Mouse (Mus musculus): Measurements from ENCODE around the gene Fbxo22.
A peak's percentile ranks its signal among the peaks of the same experiment; 100 is the strongest.

Fbxo22 gene

DNA sequence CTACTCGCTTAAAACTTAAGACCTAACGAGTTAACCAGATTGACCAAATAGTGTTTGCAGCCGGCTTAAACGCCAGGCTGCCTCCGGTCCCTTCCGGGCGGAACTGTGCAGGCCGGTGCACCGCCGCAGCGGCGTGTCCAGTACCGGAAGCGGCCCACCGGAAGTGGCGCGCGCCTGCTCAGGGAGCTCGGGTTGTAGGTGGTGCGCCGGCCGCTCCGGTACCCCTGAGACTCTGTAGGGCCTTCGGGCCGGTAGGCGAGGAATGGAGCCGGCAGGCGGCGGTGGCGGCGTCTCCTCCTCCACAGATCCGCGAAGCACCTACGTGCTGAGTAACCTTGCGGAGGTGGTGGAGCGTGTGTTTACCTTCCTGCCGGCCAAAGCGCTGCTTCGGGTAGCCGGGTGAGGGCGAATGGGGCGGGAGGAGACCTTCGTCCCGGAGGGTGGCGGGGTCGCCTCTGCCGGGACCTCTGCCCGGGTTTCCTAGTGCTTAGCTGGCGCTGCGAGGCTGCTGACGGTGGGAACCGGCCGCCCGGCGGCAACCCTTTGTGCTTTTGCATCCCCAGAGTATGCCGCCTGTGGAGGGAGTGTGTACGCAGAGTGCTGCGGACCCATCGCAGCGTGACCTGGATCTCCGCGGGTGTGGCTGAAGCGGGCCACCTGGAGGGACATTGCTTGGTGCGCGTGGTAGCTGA is at the start of gene Fbxo22:
Gene Fbxo22, plus strand, starts transcription at position 136 of the 692 bp plus-strand sequence.
- DNase-seq (ENCODE audit: low spot score in 2 of 2): peak; percentile 85 to 86

- no peak for DNase-seq (ENCODE audit: low spot score in 2 of 2)
These were observed 37.9 kb upstream of the Fbxo22 start for GRCm38 (mm10) chr9:55170655-55171412.

GRCm38 (mm10) chr9:55172195-55172685 is 36.5 kb upstream of the Fbxo22 start:
- DNase-seq (ENCODE audit: low spot score in 2 of 2): no peak

GRCm38 (mm10) chr9:55174235-55174634 is 34.5 kb upstream of the Fbxo22 start:
- no peak for DNase-seq (ENCODE audit: low spot score in 2 of 2)

DNA sequence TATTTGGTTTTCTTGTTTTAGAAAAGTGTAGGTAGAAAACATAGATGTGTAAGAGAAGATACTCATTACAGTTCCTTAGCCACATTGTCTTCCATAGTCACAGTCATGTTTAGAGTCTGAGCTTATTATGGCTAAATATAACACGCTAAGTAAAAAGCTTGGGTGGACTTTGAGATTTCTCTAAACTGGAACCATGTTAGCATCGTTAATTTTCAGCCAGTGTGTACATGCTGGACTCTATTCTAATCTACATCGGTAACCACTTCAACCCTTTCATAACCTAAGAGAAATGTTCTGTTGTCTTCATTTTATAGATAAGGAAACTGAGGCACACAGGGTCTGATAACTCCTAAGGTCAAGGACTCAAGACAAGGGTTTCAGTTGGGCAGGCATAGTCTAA is 12.8 kb upstream of the Fbxo22 start:
- no peak for DNase-seq (ENCODE audit: low spot score in 2 of 2)

DNA sequence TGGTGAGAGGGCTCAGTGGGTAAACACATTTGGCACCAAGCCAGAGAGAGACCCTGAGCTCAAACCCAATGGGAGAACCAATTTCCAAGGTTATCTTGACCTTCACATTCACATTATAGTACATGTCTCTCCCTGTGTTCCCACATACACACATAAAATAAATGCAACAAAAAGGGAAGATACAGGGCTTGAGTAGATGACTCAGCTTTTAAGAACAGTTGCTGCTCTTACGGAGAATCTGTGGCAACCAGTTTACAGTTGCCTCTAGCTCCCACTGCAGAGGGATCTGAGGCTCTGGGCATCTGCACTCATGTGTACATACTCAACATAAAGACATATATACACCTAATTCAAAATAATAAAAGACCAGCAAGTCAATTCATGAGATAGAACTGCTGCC is 10.5 kb upstream of the Fbxo22 start:
- no peak for DNase-seq (ENCODE audit: low spot score in 2 of 2)

DNA sequence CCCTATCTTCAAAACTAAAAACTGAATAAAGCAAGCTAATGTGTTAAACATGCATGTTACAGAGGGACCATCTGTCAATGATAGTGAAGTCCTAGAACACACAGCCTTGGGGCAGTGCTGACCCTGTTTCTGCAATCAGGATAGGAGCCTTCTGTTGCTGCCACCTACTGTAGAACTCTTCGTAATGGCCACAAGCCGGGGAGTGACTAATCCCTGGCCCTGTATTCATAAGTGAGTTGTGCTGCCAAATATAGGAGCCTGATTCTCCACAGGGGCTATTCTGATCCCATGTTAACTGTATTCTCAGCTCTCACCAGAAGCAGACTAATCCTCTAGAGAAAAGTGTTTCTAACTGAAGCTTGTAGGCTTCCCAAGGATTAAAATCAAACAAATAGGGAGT is 9.4 kb upstream of the Fbxo22 start:
- DNase-seq (ENCODE audit: low spot score in 2 of 2): peak; percentile 13 to 20

DNA sequence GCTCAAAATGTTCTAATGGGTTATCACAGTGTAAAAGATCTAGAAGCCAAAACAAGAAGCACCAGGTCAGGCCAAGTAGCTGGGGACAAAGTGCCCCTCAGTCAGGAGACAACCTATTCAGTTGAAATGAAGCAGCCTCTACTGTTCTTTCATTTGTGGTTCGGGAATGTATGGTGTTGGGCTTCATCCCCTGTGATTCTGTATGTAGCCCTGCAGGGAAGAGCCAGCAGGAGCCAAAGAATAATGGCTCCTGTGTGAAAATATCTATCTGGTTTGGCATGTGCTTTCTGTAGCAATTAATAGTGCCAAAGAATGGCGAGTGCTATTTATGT is 301 bp upstream of the Fbxo22 start:
- no peak for DNase-seq (ENCODE audit: low spot score in 2 of 2)

DNA sequence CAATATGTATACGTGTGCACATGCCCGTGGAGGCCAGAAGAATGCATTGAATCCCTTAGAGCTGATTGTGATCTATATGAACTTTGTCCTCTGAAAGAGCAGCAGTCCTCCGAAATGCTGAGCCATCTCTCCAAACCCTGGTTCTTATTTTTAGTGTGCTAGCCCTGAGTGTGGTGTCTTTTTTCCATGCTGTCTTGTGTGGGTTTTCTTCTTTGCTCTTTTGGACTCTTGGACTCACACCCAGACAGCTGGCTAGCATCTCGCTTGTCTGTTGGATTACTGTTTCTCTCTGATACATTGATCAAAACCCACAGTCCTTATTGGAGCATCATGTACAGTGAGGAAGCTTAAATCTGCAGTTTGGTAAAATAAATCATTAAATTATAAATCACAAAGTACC is 2.9 kb downstream of the Fbxo22 start:
- DNase-seq (ENCODE audit: low spot score in 2 of 2): no peak

DNA sequence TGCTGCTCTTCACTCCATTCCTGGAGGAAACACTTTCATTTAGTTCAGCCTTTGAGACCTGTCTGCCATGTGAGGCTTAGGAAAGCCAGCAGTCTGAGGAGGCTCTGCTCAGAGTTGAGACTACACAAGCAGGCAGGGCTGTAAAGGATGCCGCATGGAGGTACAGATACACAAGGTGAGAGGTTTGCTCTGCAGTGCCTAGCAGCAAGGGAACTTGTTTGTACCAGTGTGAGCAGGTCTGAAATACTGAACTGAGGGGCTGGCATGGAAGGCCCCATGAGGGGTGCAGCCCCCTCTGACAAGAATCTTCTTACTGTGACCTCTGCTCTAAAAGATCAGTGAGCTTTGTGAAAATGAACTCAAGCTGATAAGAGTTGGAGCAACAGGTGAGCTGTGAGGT is 4.7 kb downstream of the Fbxo22 start:
- no peak for DNase-seq (ENCODE audit: low spot score in 2 of 2)

GRCm38 (mm10) chr9:55215056-55215455 is 6.3 kb downstream of the Fbxo22 start:
- no peak for DNase-seq (ENCODE audit: low spot score in 2 of 2)

GRCm38 (mm10) chr9:55215648-55216047 is 6.9 kb downstream of the Fbxo22 start:
- no peak for DNase-seq (ENCODE audit: low spot score in 2 of 2)

GRCm38 (mm10) chr9:55216078-55216477 is 7.4 kb downstream of the Fbxo22 start:
- DNase-seq (ENCODE audit: low spot score in 2 of 2): no peak

GRCm38 (mm10) chr9:55217381-55217780 is 8.7 kb downstream of the Fbxo22 start:
- DNase-seq (ENCODE audit: low spot score in 2 of 2): no peak

DNA sequence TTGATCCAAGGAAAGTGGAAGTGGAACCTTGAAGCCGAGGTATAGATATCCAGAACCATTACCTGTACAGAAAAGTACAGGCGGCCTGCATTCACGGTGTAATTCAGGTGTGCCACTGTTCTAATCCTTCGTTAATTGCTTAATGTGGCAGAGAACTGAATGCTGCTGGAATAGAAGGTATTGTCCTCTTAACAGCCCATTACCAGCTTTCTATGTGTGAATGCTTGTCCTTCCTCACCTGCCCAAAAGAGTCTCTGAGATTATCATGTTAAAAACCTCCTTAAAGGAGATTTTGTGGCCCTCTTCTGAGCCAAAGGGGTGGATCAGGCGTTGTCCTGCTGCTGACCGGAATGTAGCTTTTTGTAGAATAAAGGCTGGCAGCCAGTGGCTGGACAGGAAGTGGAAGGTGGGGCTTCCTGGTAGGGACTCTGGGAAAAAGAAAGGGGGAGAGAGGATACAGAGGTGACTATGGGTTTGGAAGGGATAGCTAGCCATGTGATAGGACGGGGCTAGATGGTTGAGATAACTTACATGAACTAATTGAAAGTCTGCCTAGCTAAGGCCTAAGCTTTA is 16.5 kb downstream of the Fbxo22 start:
- peak; percentile 43 to 72 for DNase-seq (ENCODE audit: low spot score in 2 of 2)

GRCm38 (mm10) chr9:55226251-55226650 is 17.5 kb downstream of the Fbxo22 start:
- no peak for DNase-seq (ENCODE audit: low spot score in 2 of 2)

DNA sequence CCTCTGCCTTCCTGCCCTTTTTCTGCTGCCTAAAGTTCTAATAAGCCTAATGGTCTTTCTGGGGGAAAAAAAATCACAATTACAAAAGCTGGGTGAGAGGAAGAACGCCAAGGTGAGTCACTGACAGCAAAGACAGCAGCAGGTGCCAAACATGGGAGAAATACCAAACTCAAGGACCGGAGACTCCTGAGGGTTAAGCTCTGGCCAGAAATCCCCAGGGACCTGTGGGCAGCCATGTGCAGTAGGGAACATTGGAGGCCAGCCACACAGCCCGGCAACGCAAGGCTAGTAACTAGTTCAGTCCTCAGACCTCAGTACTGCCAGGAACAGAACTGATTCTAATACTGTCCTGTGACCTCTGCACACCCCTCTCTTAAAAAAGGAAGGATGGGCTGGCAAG is 19.4 kb downstream of the Fbxo22 start:
- no peak for DNase-seq (ENCODE audit: low spot score in 2 of 2)

DNA sequence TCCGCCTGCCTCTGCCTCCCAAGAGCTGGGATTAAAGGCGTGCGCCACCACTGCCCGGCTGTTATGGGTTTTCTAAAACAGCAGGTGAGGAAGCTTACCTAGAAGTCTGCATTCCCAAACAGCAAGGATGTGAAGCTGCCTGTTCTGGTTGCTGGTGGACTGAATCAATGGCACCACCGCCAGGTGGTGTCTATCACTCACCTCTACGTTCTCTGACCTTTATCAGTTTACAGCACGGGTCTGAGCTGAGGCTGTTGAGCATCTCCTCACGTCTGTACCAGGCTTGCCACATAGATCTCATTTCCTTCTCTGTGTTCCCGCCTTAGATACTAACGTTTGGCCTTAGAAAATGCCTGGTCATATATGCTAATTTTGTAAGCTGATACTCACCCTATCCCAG is 20.3 kb downstream of the Fbxo22 start:
- no peak for DNase-seq (ENCODE audit: low spot score in 2 of 2)

- no peak for DNase-seq (ENCODE audit: low spot score in 2 of 2)
These were observed 22.8 kb downstream of the Fbxo22 start for GRCm38 (mm10) chr9:55231544-55231943.

- DNase-seq (ENCODE audit: low spot score in 2 of 2): no peak
These were observed 23.4 kb downstream of the Fbxo22 start for GRCm38 (mm10) chr9:55232110-55232509.

- DNase-seq (ENCODE audit: low spot score in 2 of 2): no peak
These were observed 23.9 kb downstream of the Fbxo22 start for GRCm38 (mm10) chr9:55232586-55232985.

- DNase-seq (ENCODE audit: low spot score in 2 of 2): peak; percentile 39 to 59
These were observed 24.4 kb downstream of the Fbxo22 start for GRCm38 (mm10) chr9:55233076-55233475.
